Mouse (Mus musculus): Measurements from ENCODE around the gene Rbpj.

GRCm38 (mm10) chr5:53420777-53421176, 45.2 kb upstream of the Rbpj start:
- TF ChIP-seq POLR2A (IDR thresholded peaks at IDR 0.05; ENCODE audit: control insufficient read depth, extremely low read depth, insufficient read depth, low read length, poor library complexity) (no peak), CTCF (IDR thresholded peaks at IDR 0.05; ENCODE audit: borderline replicate concordance, control insufficient read depth, extremely low read depth, insufficient read depth, low read length, poor library complexity) (no peak)
